Mouse (Mus musculus) liver, embryonic 15.5 days (tissue): ENCODE results near the gene Myt1l. TPM values are rescaled to one million over a fixed set of nuclear protein-coding genes. Genes with fewer than 3 reads are reported as not detected.

ENCODE experiments used
- ATAC-seq: fragments of 200-750 bp; cut with Nextera tagmentation; 2 replicates; pipeline ENCODE4 v1.8.0; 2017; ENCODE audit warnings: moderate number of reproducible peaks, mild to moderate bottlenecking, moderate library complexity; ENCODE audit not compliant: insufficient read depth
- H3K27ac ChIP-seq: fragments of 300-500 bp; sonication (generic); replicated peaks from 2 replicates; pipeline ENCODE4 v1.5.1; 2015; ENCODE audit warnings: mild to moderate bottlenecking, inconsistent platforms
- H3K27me3 ChIP-seq: fragments of 300-500 bp; sonication (generic); 2 replicates; pipeline ENCODE4 v1.6.1; 2015; ENCODE audit warnings: mild to moderate bottlenecking, inconsistent platforms
- H3K36me3 ChIP-seq: fragments of 300-500 bp; sonication (generic); replicated peaks from 2 replicates; pipeline ENCODE4 v1.6.1; 2015; ENCODE audit warnings: moderate library complexity, mild to moderate bottlenecking, inconsistent platforms
- H3K4me1 ChIP-seq: fragments of 300-500 bp; sonication (generic); replicated peaks from 2 replicates; pipeline ENCODE4 v1.6.1; 2015; ENCODE audit warnings: inconsistent platforms
- H3K4me2 ChIP-seq: fragments of 300-500 bp; sonication (generic); 2 replicates; pipeline ENCODE4 v1.6.1; 2015; ENCODE audit warnings: moderate library complexity, mild to moderate bottlenecking, inconsistent platforms
- H3K4me3 ChIP-seq: fragments of 300-500 bp; sonication (generic); replicated peaks from 2 replicates; pipeline ENCODE4 v1.5.1; 2015; ENCODE audit warnings: mild to moderate bottlenecking, inconsistent platforms
- H3K9ac ChIP-seq: fragments of 300-500 bp; sonication (generic); 2 replicates; pipeline ENCODE4 v1.6.1; 2015; ENCODE audit warnings: moderate library complexity, mild to moderate bottlenecking, inconsistent platforms
- H3K9me3 ChIP-seq: fragments of 300-500 bp; sonication (generic); replicated peaks from 2 replicates; pipeline ENCODE4 v1.6.1; 2016; ENCODE audit warnings: inconsistent platforms
- WGBS: fragments of 180-500 bp; shearing (Covaris S2); methylation state at CpG from one replicate; pipeline ENCODE4 v1.1.7; 2015; ENCODE audit warnings: mixed read lengths; ENCODE audit not compliant: insufficient replicate concordance; 5-methylcytosine and 5-hydroxymethylcytosine counted together
- polyA plus RNA-seq: library from polyadenylated mRNA; unstranded; fragments of >200 nt; fragmentation: Nextera tagmentation; extraction: Ambion mirVana; gene quantifications from 2 replicates; pipeline ENCODE4 v1.2.1, GENCODE M21; 2015

The Myt1l gene
- polyA plus RNA-seq, 1 experiment from 2014 or later = 0.05 TPM

GRCm38 (mm10) chr12:29789319-29790050, 261.3 kb downstream of the Myt1l start:
- Histone ChIP-seq H3K36me3 (no peaks in the 10 kb centered on the region), H3K9ac (no peak overlapping the region), H3K4me3 (no peak overlapping the region), H3K27ac (no peak overlapping the region), H3K9me3 (no peaks in the 10 kb centered on the region), H3K27me3 (no peaks in the 10 kb centered on the region), H3K4me2 (no peak overlapping the region), H3K4me1 (no peaks in the 10 kb centered on the region)
- ATAC-seq = no peak
- 47% methylated on average over 16 of the region's 16 CpGs for WGBS

GRCm38 (mm10) chr12:29790051-29790386, 261.8 kb downstream of the Myt1l start:
- 32% methylated on average over 4 of the region's 4 CpGs for WGBS
- H3K9me3 ChIP-seq = no peaks in the 10 kb centered on the region
- H3K27ac ChIP-seq = no peak overlapping the region
- H3K4me3 ChIP-seq = no peak overlapping the region
- H3K4me1 ChIP-seq = no peaks in the 10 kb centered on the region
- H3K36me3 ChIP-seq = no peaks in the 10 kb centered on the region
- no peak overlapping the region for H3K4me2 ChIP-seq
- no peaks in the 10 kb centered on the region for H3K27me3 ChIP-seq
- H3K9ac ChIP-seq = no peak overlapping the region
- no peak for ATAC-seq

GRCm38 (mm10) chr12:29792998-29793397, 264.8 kb downstream of the Myt1l start:
- WGBS = 71% methylated on average over 5 of the region's 5 CpGs
- H3K27ac ChIP-seq = no peak overlapping the region
- ATAC-seq = no peak
- no peaks in the 10 kb centered on the region for H3K36me3 ChIP-seq
- H3K9ac ChIP-seq = no peak overlapping the region
- H3K4me1 ChIP-seq = no peaks in the 10 kb centered on the region
- H3K27me3 ChIP-seq = no peaks in the 10 kb centered on the region
- H3K4me3 ChIP-seq = no peak overlapping the region
- no peaks in the 10 kb centered on the region for H3K9me3 ChIP-seq
- H3K4me2 ChIP-seq = no peak overlapping the region

GRCm38 (mm10) chr12:29795107-29795673, 267.0 kb downstream of the Myt1l start:
- H3K4me3 ChIP-seq = no peak overlapping the region
- no peak overlapping the region for H3K4me2 ChIP-seq
- H3K36me3 ChIP-seq = no peaks in the 10 kb centered on the region
- no peaks in the 10 kb centered on the region for H3K27me3 ChIP-seq
- no peaks in the 10 kb centered on the region for H3K9me3 ChIP-seq
- H3K9ac ChIP-seq = no peak overlapping the region
- WGBS = 58% methylated on average over 5 of the region's 5 CpGs
- no peaks in the 10 kb centered on the region for H3K4me1 ChIP-seq
- H3K27ac ChIP-seq = no peak overlapping the region
- ATAC-seq = no peak

- Histone ChIP-seq H3K9me3 (no peaks in the 10 kb centered on the region), H3K36me3 (no peaks in the 10 kb centered on the region), H3K27me3 (no peaks in the 10 kb centered on the region), H3K4me3 (no peak overlapping the region), H3K9ac (no peak overlapping the region), H3K4me1 (no peaks in the 10 kb centered on the region), H3K27ac (no peak overlapping the region), H3K4me2 (no peak overlapping the region)
- 29% methylated on average over 3 of the region's 3 CpGs for WGBS
- ATAC-seq = no peak
These were observed 270.6 kb downstream of the Myt1l start for GRCm38 (mm10) chr12:29798595-29799391.

GRCm38 (mm10) chr12:29806415-29806814, 278.2 kb downstream of the Myt1l start:
- WGBS = 7% methylated on average over 1 of the region's 1 CpGs
- H3K36me3 ChIP-seq = no peaks in the 10 kb centered on the region
- no peak overlapping the region for H3K4me3 ChIP-seq
- H3K4me2 ChIP-seq = no peak overlapping the region
- no peak for ATAC-seq
- no peaks in the 10 kb centered on the region for H3K9me3 ChIP-seq
- no peaks in the 10 kb centered on the region for H3K27me3 ChIP-seq
- H3K27ac ChIP-seq = no peak overlapping the region
- no peak overlapping the region for H3K9ac ChIP-seq
- no peaks in the 10 kb centered on the region for H3K4me1 ChIP-seq

- Histone ChIP-seq H3K4me3 (no peak overlapping the region), H3K4me1 (no peaks in the 10 kb centered on the region), H3K4me2 (no peak overlapping the region), H3K36me3 (no peaks in the 10 kb centered on the region), H3K9ac (no peak overlapping the region), H3K27ac (no peak overlapping the region), H3K9me3 (no peaks in the 10 kb centered on the region), H3K27me3 (no peaks in the 10 kb centered on the region)
- WGBS = 51% methylated on average over 12 of the region's 12 CpGs
- ATAC-seq = no peak
These were observed 281.5 kb downstream of the Myt1l start for GRCm38 (mm10) chr12:29809569-29810185.

GRCm38 (mm10) chr12:29815466-29815865, 287.3 kb downstream of the Myt1l start:
- Histone ChIP-seq H3K27ac (no peak overlapping the region), H3K9ac (no peak overlapping the region), H3K4me2 (no peak overlapping the region), H3K4me1 (no peaks in the 10 kb centered on the region), H3K4me3 (no peak overlapping the region), H3K27me3 (no peaks in the 10 kb centered on the region), H3K9me3 (no peaks in the 10 kb centered on the region), H3K36me3 (no peaks in the 10 kb centered on the region)
- no peak for ATAC-seq
- WGBS = 42% methylated on average over 2 of the region's 2 CpGs

- Histone ChIP-seq H3K9ac (no peak overlapping the region), H3K4me1 (no peaks in the 10 kb centered on the region), H3K9me3 (no peaks in the 10 kb centered on the region), H3K27ac (no peak overlapping the region), H3K4me2 (no peak overlapping the region), H3K36me3 (no peaks in the 10 kb centered on the region), H3K27me3 (no peaks in the 10 kb centered on the region), H3K4me3 (no peak overlapping the region)
- ATAC-seq = no peak
- 67% methylated on average over 2 of the region's 2 CpGs for WGBS
These were observed 287.9 kb downstream of the Myt1l start for GRCm38 (mm10) chr12:29816130-29816529.

GRCm38 (mm10) chr12:29816761-29817160, 288.6 kb downstream of the Myt1l start:
- H3K27me3 ChIP-seq = no peaks in the 10 kb centered on the region
- H3K9ac ChIP-seq = no peak overlapping the region
- no peaks in the 10 kb centered on the region for H3K9me3 ChIP-seq
- no peak overlapping the region for H3K4me2 ChIP-seq
- H3K36me3 ChIP-seq = no peaks in the 10 kb centered on the region
- no peaks in the 10 kb centered on the region for H3K4me1 ChIP-seq
- ATAC-seq = no peak
- 47% methylated on average over 6 of the region's 6 CpGs for WGBS
- H3K4me3 ChIP-seq = no peak overlapping the region
- no peak overlapping the region for H3K27ac ChIP-seq

GRCm38 (mm10) chr12:29822216-29822615, 294.0 kb downstream of the Myt1l start:
- H3K9me3 ChIP-seq = no peaks in the 10 kb centered on the region
- H3K27ac ChIP-seq = no peak overlapping the region
- 57% methylated on average over 3 of the region's 3 CpGs for WGBS
- no peaks in the 10 kb centered on the region for H3K27me3 ChIP-seq
- ATAC-seq = no peak
- H3K4me3 ChIP-seq = no peak overlapping the region
- H3K4me1 ChIP-seq = no peaks in the 10 kb centered on the region
- no peaks in the 10 kb centered on the region for H3K36me3 ChIP-seq
- H3K4me2 ChIP-seq = no peak overlapping the region
- H3K9ac ChIP-seq = no peak overlapping the region
